ENCODE assay signal across 9 mouse cellular contexts in the genomic region with DNA sequence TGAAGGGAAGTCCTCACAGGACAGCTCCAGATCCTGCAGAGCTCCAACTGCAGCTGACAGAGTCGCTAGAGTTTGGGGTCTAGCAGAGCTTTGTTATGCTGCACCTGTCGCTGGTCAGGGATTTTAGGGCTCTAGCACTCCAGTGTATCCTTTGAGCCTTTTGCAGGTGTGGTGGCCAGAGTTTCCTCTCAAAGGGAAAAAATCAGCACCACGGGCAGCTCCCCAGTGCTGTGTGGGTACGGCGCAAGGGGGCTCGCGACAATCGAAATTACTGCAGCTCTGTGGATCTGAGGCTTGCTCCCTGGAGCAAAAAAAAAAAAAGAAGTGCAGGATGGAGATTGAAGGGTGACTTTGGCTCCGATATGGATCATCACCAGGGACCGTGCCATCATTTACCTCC. TPM values are rescaled to one million over a fixed set of nuclear protein-coding genes. Genes with fewer than 3 reads are reported as not detected.
DNase-seq lines count a peak whose midpoint lies in the region; ATAC-seq lines count a peak whose summit lies in the region.
"Had no signal": no experiment of that assay in that cellular context is flagged by ENCODE, and none has a peak within 500 bp of the region (broad histone marks: within the 10 kb centered on the region; RNA-seq: fewer than 3 reads in every experiment).

No protein-coding gene starts in this region.

- no peak overlapping the region for H3K27ac ChIP-seq in hindbrain, embryonic 15.5 days (replicated peaks)

- H3K36me3 ChIP-seq in hindbrain, embryonic 15.5 days = no peaks in the 10 kb centered on the region

- peaks cover 37% of the 10 kb centered on the region for H3K4me1 ChIP-seq in hindbrain, embryonic 15.5 days (replicated peaks)

- WGBS in hindbrain, embryonic 15.5 days = 2% methylated on average over 10 of the region's 10 CpGs

- peak overlapping the region; percentile 72 for H3K4me2 ChIP-seq in hindbrain, embryonic 15.5 days

- ATAC-seq in hindbrain, embryonic 15.5 days (ENCODE audit: low FRiP score, low read depth) = no peak
- peak; percentile 47; the same call in 1 of the 2 replicates for ATAC-seq in megakaryocyte progenitor cell, adult 5-6 weeks (replicated peaks; ENCODE audit: poor library complexity)

- peak; percentile 28 for DNase-seq in ovary, postnatal 10 days (ENCODE audit: low spot score)
- no peak for DNase-seq in ovary, adult 18-20 months (ENCODE audit: low spot score)
- DNase-seq in c-Kit-positive CD71-positive TER-119-negative erythroid progenitor cells, embryonic 14.5 days (ENCODE audit: low read depth) = peak; percentile 13
- DNase-seq in thymus, postnatal 0 days (ENCODE audit: low spot score) = peak; percentile 41
- DNase-seq in frontal cortex, adult 2 months (ENCODE audit: extremely low spot score in 1 of 2, low spot score in 1 of 2) = no peak
- DNase-seq in MN1 (ENCODE audit: low spot score) = no peak

- H3K9ac ChIP-seq in hindbrain, embryonic 15.5 days = no peak overlapping the region

- no peaks in the 10 kb centered on the region for H3K9me3 ChIP-seq in hindbrain, embryonic 15.5 days

- peaks cover 43% of the 10 kb centered on the region for H3K27me3 ChIP-seq in hindbrain, embryonic 15.5 days

- peak overlapping the region; percentile 38 for H3K4me3 ChIP-seq in hindbrain, embryonic 15.5 days

RNA-seq across cellular contexts. Expression of a gene that starts 0.7 kb away (rescaled TPM):
- 0.33 and 0.49 TPM in 2 replicates for polyA plus RNA-seq in hindbrain, embryonic 15.5 days (2015; fragmentation: Nextera tagmentation; extraction: Ambion mirVana)
- total RNA-seq in megakaryocyte progenitor cell, adult 5-6 weeks (2015) = not detected in 2 replicates
- not detected in 2 replicates for total RNA-seq in megakaryocyte progenitor cell, adult 5-6 weeks (2017)
- not detected in 2 replicates for polyA plus RNA-seq in thymus, postnatal 0 days (2015; fragmentation: Nextera tagmentation; extraction: Ambion mirVana)
- 0.06 TPM in 1 of 2 replicates, not detected in the other for polyA plus RNA-seq in frontal cortex, adult 2 months (2012; rRNA removed)
- polyA plus RNA-seq: large intestine, adult 2 months had no signal

Comparison
In these comparisons a context has a peak if more than half of its experiments do, and no peak if none do; other contexts are left out.
1. DNase-seq: peak in ovary, postnatal 10 days (single experiment), c-Kit-positive CD71-positive TER-119-negative erythroid progenitor cells, embryonic 14.5 days (single experiment) and thymus, postnatal 0 days (single experiment); none in ovary, adult 18-20 months (single experiment), frontal cortex, adult 2 months (0 of 2) and MN1 (single experiment).